In genomic region chr2:18906421-18907084, GRCm38 (mm10) we compare ENCODE assay signal across 11 mouse cellular contexts.
DNase-seq lines count a peak whose midpoint lies in the region; ATAC-seq and TF ChIP-seq lines count a peak whose summit lies in the region.
"Had no signal": no experiment of that assay in that cellular context is flagged by ENCODE, and none has a peak within 500 bp of the region (broad histone marks: within the 10 kb centered on the region; RNA-seq: fewer than 3 reads in every experiment).

No protein-coding gene starts in this region.

- H3K4me1 ChIP-seq in lung, postnatal 0 days (ENCODE audit: insufficient read depth, low read depth, low read length) = no peaks in the 10 kb centered on the region
- no peaks in the 10 kb centered on the region for H3K4me1 ChIP-seq in forebrain, postnatal 0 days (ENCODE audit: insufficient read depth)
- H3K4me1 ChIP-seq in midbrain, embryonic 15.5 days = no peaks in the 10 kb centered on the region
- H3K4me1 ChIP-seq: embryonic facial prominence, embryonic 13.5 days; limb, embryonic 13.5 days had no signal

- no peak overlapping the region for H3K4me2 ChIP-seq in lung, postnatal 0 days (replicated peaks; ENCODE audit: low read depth, low read length)
- H3K4me2 ChIP-seq in forebrain, postnatal 0 days (ENCODE audit: low read depth) = no peak overlapping the region
- H3K4me2 ChIP-seq in midbrain, embryonic 15.5 days = no peak overlapping the region
- H3K4me2 ChIP-seq: embryonic facial prominence, embryonic 13.5 days; limb, embryonic 13.5 days; stomach, embryonic 15.5 days had no signal

- 74% methylated on average over 2 of the region's 2 CpGs for WGBS in lung, postnatal 0 days
- 37% methylated on average over 2 of the region's 2 CpGs for WGBS in forebrain, postnatal 0 days
- WGBS in midbrain, embryonic 15.5 days = 45% methylated on average over 2 of the region's 2 CpGs

- no peak overlapping the region for H3K9ac ChIP-seq in lung, postnatal 0 days (replicated peaks; ENCODE audit: low read depth)
- no peak overlapping the region for H3K9ac ChIP-seq in forebrain, postnatal 0 days
- H3K9ac ChIP-seq in midbrain, embryonic 15.5 days = no peak overlapping the region
- H3K9ac ChIP-seq: embryonic facial prominence, embryonic 13.5 days; limb, embryonic 13.5 days; stomach, embryonic 15.5 days had no signal

- no peaks in the 10 kb centered on the region for H3K36me3 ChIP-seq in lung, postnatal 0 days (ENCODE audit: insufficient read depth, low read length)
- H3K36me3 ChIP-seq in forebrain, postnatal 0 days (ENCODE audit: insufficient read depth) = 0 out of 2 replicates have a peak, but pooled peaks cover 4% of the 10 kb centered on the region
- H3K36me3 ChIP-seq in midbrain, embryonic 15.5 days (replicated peaks) = no peaks in the 10 kb centered on the region
- H3K36me3 ChIP-seq: embryonic facial prominence, embryonic 13.5 days; limb, embryonic 13.5 days; stomach, embryonic 15.5 days had no signal

- H3K9me3 ChIP-seq in lung, postnatal 0 days (ENCODE audit: low read length) = no peaks in the 10 kb centered on the region
- H3K9me3 ChIP-seq in forebrain, postnatal 0 days (ENCODE audit: low read length) = no peaks in the 10 kb centered on the region
- no peaks in the 10 kb centered on the region for H3K9me3 ChIP-seq in midbrain, embryonic 15.5 days
- H3K9me3 ChIP-seq: embryonic facial prominence, embryonic 13.5 days; limb, embryonic 13.5 days; stomach, embryonic 15.5 days had no signal

- no peak for TF ChIP-seq EP300 in lung, postnatal 0 days (IDR thresholded peaks at IDR 0.05)

- no peak overlapping the region for H3K27ac ChIP-seq in lung, postnatal 0 days (ENCODE audit: low read length)
- no peak overlapping the region for H3K27ac ChIP-seq in forebrain, postnatal 0 days (ENCODE audit: low read depth, low read length)
- no peak overlapping the region for H3K27ac ChIP-seq in midbrain, embryonic 15.5 days
- H3K27ac ChIP-seq: embryonic facial prominence, embryonic 13.5 days; limb, embryonic 13.5 days; stomach, embryonic 15.5 days had no signal

- no peak for DNase-seq in lung, postnatal 0 days (ENCODE audit: low spot score)
- no peak for DNase-seq in lung, postnatal 14 days
- DNase-seq in cerebellum, adult 11-12 months = peak; percentile 29
- peak; percentile 40 for DNase-seq in forebrain, postnatal 0 days
- DNase-seq in lung, postnatal 25 days (ENCODE audit: low spot score) = no peak
- no peak for DNase-seq in c-Kit-positive CD71-positive TER-119-positive erythroid progenitor cells, embryonic 14.5 days (ENCODE audit: low spot score)
- DNase-seq in adrenal gland, postnatal 36 days = no peak

- H3K27me3 ChIP-seq in lung, postnatal 0 days (replicated peaks; ENCODE audit: insufficient read depth, low read length) = no peaks in the 10 kb centered on the region
- no peaks in the 10 kb centered on the region for H3K27me3 ChIP-seq in forebrain, postnatal 0 days (ENCODE audit: insufficient read depth, low read length)
- no peaks in the 10 kb centered on the region for H3K27me3 ChIP-seq in midbrain, embryonic 15.5 days (replicated peaks)
- H3K27me3 ChIP-seq: stomach, embryonic 15.5 days had no signal

- no peak for ATAC-seq in lung, postnatal 0 days
- peak; percentile 83 for ATAC-seq in forebrain, postnatal 0 days
- peak; percentile 82 for ATAC-seq in midbrain, embryonic 15.5 days (replicated peaks)

- TF ChIP-seq CTCF in lung, postnatal 0 days (IDR thresholded peaks at IDR 0.05) = 0 out of 2 replicates have a peak, but pooled peaks have one; percentile 25
- TF ChIP-seq CTCF in forebrain, postnatal 0 days (IDR thresholded peaks at IDR 0.05; ENCODE audit: low read depth) = no peak; the same call in 1 of the 2 replicates

- H3K4me3 ChIP-seq in lung, postnatal 0 days (ENCODE audit: low read depth, low read length) = no peak overlapping the region
- no peak overlapping the region for H3K4me3 ChIP-seq in forebrain, postnatal 0 days (ENCODE audit: low read depth, low read length)
- no peak overlapping the region for H3K4me3 ChIP-seq in midbrain, embryonic 15.5 days
- H3K4me3 ChIP-seq: embryonic facial prominence, embryonic 13.5 days; limb, embryonic 13.5 days; stomach, embryonic 15.5 days had no signal

Comparison
In these comparisons a context has a peak if more than half of its experiments do, and no peak if none do; other contexts are left out.
1. DNase-seq: peak in cerebellum, adult 11-12 months (single experiment) and forebrain, postnatal 0 days (single experiment); none in lung, postnatal 0 days (single experiment), lung, postnatal 14 days (single experiment), lung, postnatal 25 days (single experiment), c-Kit-positive CD71-positive TER-119-positive erythroid progenitor cells, embryonic 14.5 days (single experiment) and adrenal gland, postnatal 36 days (0 of 2).